Mouse (Mus musculus): ENCODE data around the gene Anxa2.

- TF ChIP-seq CTCF (IDR thresholded peaks at IDR 0.05; ENCODE audit: extremely low read depth, insufficient read depth, insufficient read length, insufficient replicate concordance) (no peak), POLR2A (IDR thresholded peaks at IDR 0.05; ENCODE audit: low read depth, low read length) (no peak)
Measured at GRCm38 (mm10) chr9:69455391-69455790, 2.0 kb downstream of the Anxa2 start.

All from spleen, adult 2 months (tissue).